Mouse (Mus musculus) heart, adult 2 months (tissue): ENCODE measurements around the gene Ywhae.

Experiments
- CTCF ChIP-seq: fragments of 200-600 bp; IDR thresholded peaks from 2 replicates; pipeline ENCODE4 v1.8.1; 2022; ENCODE audit warnings: antibody characterized with exemption, mild to moderate bottlenecking, moderate library complexity
- EP300 ChIP-seq: fragments of 200-500 bp; IDR thresholded peaks from 2 replicates; pipeline ENCODE4 v1.6.1; 2011; ENCODE audit warnings: low read depth, low read length, control low read depth; ENCODE audit not compliant: insufficient read depth
- POLR2A ChIP-seq: fragments of 200-500 bp; IDR thresholded peaks from 2 replicates; pipeline ENCODE4 v1.6.1; 2011; ENCODE audit warnings: mild to moderate bottlenecking, low read depth, low read length, control low read depth; ENCODE audit not compliant: insufficient read depth

- no peak for TF ChIP-seq CTCF
- TF ChIP-seq POLR2A = no peak
- TF ChIP-seq EP300 = no peak
Measured at GRCm38 (mm10) chr11:75772562-75772961, 39.9 kb downstream of the Ywhae start.
